Mouse (Mus musculus): ENCODE measurements around the gene Pcare. TPM values are rescaled to one million over a fixed set of nuclear protein-coding genes. Genes with fewer than 3 reads are reported as not detected.
"Not testable (repeated sequence)": the region's sequence is repeated elsewhere in the genome, so short reads cannot be mapped to it uniquely, and the experiment has no call there.

Pcare gene
- polyA plus RNA-seq, 1 experiment from 2014 or later = not detected

- TF ChIP-seq CTCF (IDR thresholded peaks at IDR 0.05; ENCODE audit: low read depth) = no peak
- H3K4me2 ChIP-seq (replicated peaks; ENCODE audit: low read depth) = no peak overlapping the region
- no peaks in the 10 kb centered on the region for H3K9me3 ChIP-seq (ENCODE audit: control insufficient read depth)
- no peaks in the 10 kb centered on the region for H3K4me1 ChIP-seq (replicated peaks; ENCODE audit: control insufficient read depth, insufficient read depth, low read length)
- H3K27ac ChIP-seq (ENCODE audit: low read depth, low read length) = no peak overlapping the region
- no peak overlapping the region for H3K9ac ChIP-seq (ENCODE audit: low read depth, low read length)
- WGBS = 67% methylated on average over 4 of the region's 4 CpGs
- no peak overlapping the region for H3K4me3 ChIP-seq (ENCODE audit: low read depth, low read length)
- ATAC-seq = no peak
- H3K27me3 ChIP-seq (replicated peaks; ENCODE audit: control insufficient read depth, insufficient read depth, low read length) = no peaks in the 10 kb centered on the region
- H3K36me3 ChIP-seq (ENCODE audit: control insufficient read depth, insufficient read depth) = no peaks in the 10 kb centered on the region
Observed at GRCm38 (mm10) chr17:71774173-71774572, 21.5 kb upstream of the Pcare start.

GRCm38 (mm10) chr17:71770696-71771095 is 18.0 kb upstream of the Pcare start:
- TF ChIP-seq CTCF (IDR thresholded peaks at IDR 0.05; ENCODE audit: low read depth) = no peak
- no peak for ATAC-seq

GRCm38 (mm10) chr17:71769564-71769963 is 16.9 kb upstream of the Pcare start:
- no peaks in the 10 kb centered on the region for H3K36me3 ChIP-seq (ENCODE audit: control insufficient read depth, insufficient read depth)
- 55% methylated on average over 6 of the region's 6 CpGs for WGBS
- no peak overlapping the region for H3K9ac ChIP-seq (ENCODE audit: low read depth, low read length)
- no peak for TF ChIP-seq CTCF (IDR thresholded peaks at IDR 0.05; ENCODE audit: low read depth)
- no peak for ATAC-seq
- H3K4me3 ChIP-seq (ENCODE audit: low read depth, low read length) = no peak overlapping the region
- H3K27me3 ChIP-seq (replicated peaks; ENCODE audit: control insufficient read depth, insufficient read depth, low read length) = no peaks in the 10 kb centered on the region
- no peak overlapping the region for H3K4me2 ChIP-seq (replicated peaks; ENCODE audit: low read depth)
- H3K4me1 ChIP-seq (replicated peaks; ENCODE audit: control insufficient read depth, insufficient read depth, low read length) = no peaks in the 10 kb centered on the region
- H3K27ac ChIP-seq (ENCODE audit: low read depth, low read length) = no peak overlapping the region
- H3K9me3 ChIP-seq (ENCODE audit: control insufficient read depth) = no peaks in the 10 kb centered on the region

More at GRCm38 (mm10) chr17:71770696-71771095, 18.0 kb upstream of the Pcare start:
- Histone ChIP-seq H3K4me3 (ENCODE audit: low read depth, low read length) (no peak overlapping the region), H3K27ac (ENCODE audit: low read depth, low read length) (no peak overlapping the region), H3K4me1 (replicated peaks; ENCODE audit: control insufficient read depth, insufficient read depth, low read length) (no peaks in the 10 kb centered on the region), H3K27me3 (replicated peaks; ENCODE audit: control insufficient read depth, insufficient read depth, low read length) (no peaks in the 10 kb centered on the region), H3K9ac (ENCODE audit: low read depth, low read length) (no peak overlapping the region), H3K36me3 (ENCODE audit: control insufficient read depth, insufficient read depth) (no peaks in the 10 kb centered on the region), H3K4me2 (replicated peaks; ENCODE audit: low read depth) (no peak overlapping the region), H3K9me3 (ENCODE audit: control insufficient read depth) (no peaks in the 10 kb centered on the region)
- 75% methylated on average over 3 of the region's 3 CpGs for WGBS

- not testable (repeated sequence) for H3K4me3 ChIP-seq (ENCODE audit: low read depth, low read length); ATAC-seq; H3K4me2 ChIP-seq (replicated peaks; ENCODE audit: low read depth); H3K9ac ChIP-seq (ENCODE audit: low read depth, low read length); H3K36me3 ChIP-seq (ENCODE audit: control insufficient read depth, insufficient read depth); H3K9me3 ChIP-seq (ENCODE audit: control insufficient read depth); H3K4me1 ChIP-seq (replicated peaks; ENCODE audit: control insufficient read depth, insufficient read depth, low read length); H3K27ac ChIP-seq (ENCODE audit: low read depth, low read length); H3K27me3 ChIP-seq (replicated peaks; ENCODE audit: control insufficient read depth, insufficient read depth, low read length)
- WGBS = 58% methylated on average over 1 of the region's 1 CpGs
Observed at GRCm38 (mm10) chr17:71768173-71768572, 15.5 kb upstream of the Pcare start, which contains the start of gene Clip4. TSS of gene Clip4 (plus strand) at chr17:71768473.

- no peaks in the 10 kb centered on the region for H3K27me3 ChIP-seq (replicated peaks; ENCODE audit: control insufficient read depth, insufficient read depth, low read length)
- H3K4me2 ChIP-seq (replicated peaks; ENCODE audit: low read depth) = no peak overlapping the region
- TF ChIP-seq CTCF (IDR thresholded peaks at IDR 0.05; ENCODE audit: low read depth) = no peak
- WGBS = 87% methylated on average over 7 of the region's 7 CpGs
- H3K27ac ChIP-seq (ENCODE audit: low read depth, low read length) = no peak overlapping the region
- H3K36me3 ChIP-seq (ENCODE audit: control insufficient read depth, insufficient read depth) = no peaks in the 10 kb centered on the region
- no peaks in the 10 kb centered on the region for H3K9me3 ChIP-seq (ENCODE audit: control insufficient read depth)
- no peak overlapping the region for H3K4me3 ChIP-seq (ENCODE audit: low read depth, low read length)
- no peak overlapping the region for H3K9ac ChIP-seq (ENCODE audit: low read depth, low read length)
- H3K4me1 ChIP-seq (replicated peaks; ENCODE audit: control insufficient read depth, insufficient read depth, low read length) = no peaks in the 10 kb centered on the region
- ATAC-seq = no peak
Observed at GRCm38 (mm10) chr17:71760536-71760935, 7.8 kb upstream of the Pcare start.

- no peak for ATAC-seq
- H3K36me3 ChIP-seq (ENCODE audit: control insufficient read depth, insufficient read depth) = no peaks in the 10 kb centered on the region
- WGBS = 59% methylated on average over 9 of the region's 9 CpGs
- H3K27ac ChIP-seq (ENCODE audit: low read depth, low read length) = no peak overlapping the region
- no peak overlapping the region for H3K4me2 ChIP-seq (replicated peaks; ENCODE audit: low read depth)
- H3K9ac ChIP-seq (ENCODE audit: low read depth, low read length) = no peak overlapping the region
- H3K27me3 ChIP-seq (replicated peaks; ENCODE audit: control insufficient read depth, insufficient read depth, low read length) = 0 out of 2 replicates have a peak, but pooled peaks cover 4% of the 10 kb centered on the region
- no peak for TF ChIP-seq CTCF (IDR thresholded peaks at IDR 0.05; ENCODE audit: low read depth)
- no peak overlapping the region for H3K4me3 ChIP-seq (ENCODE audit: low read depth, low read length)
- no peaks in the 10 kb centered on the region for H3K4me1 ChIP-seq (replicated peaks; ENCODE audit: control insufficient read depth, insufficient read depth, low read length)
- H3K9me3 ChIP-seq (ENCODE audit: control insufficient read depth) = no peaks in the 10 kb centered on the region
Observed at GRCm38 (mm10) chr17:71749616-71750168, 3.0 kb downstream of the Pcare start.

- Histone ChIP-seq H3K9ac (ENCODE audit: low read depth, low read length) (no peak overlapping the region), H3K4me3 (ENCODE audit: low read depth, low read length) (no peak overlapping the region), H3K36me3 (ENCODE audit: control insufficient read depth, insufficient read depth) (no peaks in the 10 kb centered on the region), H3K9me3 (ENCODE audit: control insufficient read depth) (no peaks in the 10 kb centered on the region), H3K27me3 (replicated peaks; ENCODE audit: control insufficient read depth, insufficient read depth, low read length) (0 out of 2 replicates have a peak, but pooled peaks cover 4% of the 10 kb centered on the region), H3K4me2 (replicated peaks; ENCODE audit: low read depth) (no peak overlapping the region), H3K27ac (ENCODE audit: low read depth, low read length) (no peak overlapping the region), H3K4me1 (replicated peaks; ENCODE audit: control insufficient read depth, insufficient read depth, low read length) (no peaks in the 10 kb centered on the region)
- ATAC-seq = no peak
- no peak for TF ChIP-seq CTCF (IDR thresholded peaks at IDR 0.05; ENCODE audit: low read depth)
- 72% methylated on average over 8 of the region's 8 CpGs for WGBS
Observed at GRCm38 (mm10) chr17:71747561-71747960, 5.1 kb downstream of the Pcare start.

Measured in intestine, postnatal 0 days (tissue).